Mouse (Mus musculus): ENCODE measurements around the gene Shroom3.

Shroom3 gene

GRCm38 (mm10) chr5:93005229-93005814 lies 322.1 kb downstream of the Shroom3 start:
- no peak for DNase-seq (ENCODE audit: low read depth, low spot score)

DNA sequence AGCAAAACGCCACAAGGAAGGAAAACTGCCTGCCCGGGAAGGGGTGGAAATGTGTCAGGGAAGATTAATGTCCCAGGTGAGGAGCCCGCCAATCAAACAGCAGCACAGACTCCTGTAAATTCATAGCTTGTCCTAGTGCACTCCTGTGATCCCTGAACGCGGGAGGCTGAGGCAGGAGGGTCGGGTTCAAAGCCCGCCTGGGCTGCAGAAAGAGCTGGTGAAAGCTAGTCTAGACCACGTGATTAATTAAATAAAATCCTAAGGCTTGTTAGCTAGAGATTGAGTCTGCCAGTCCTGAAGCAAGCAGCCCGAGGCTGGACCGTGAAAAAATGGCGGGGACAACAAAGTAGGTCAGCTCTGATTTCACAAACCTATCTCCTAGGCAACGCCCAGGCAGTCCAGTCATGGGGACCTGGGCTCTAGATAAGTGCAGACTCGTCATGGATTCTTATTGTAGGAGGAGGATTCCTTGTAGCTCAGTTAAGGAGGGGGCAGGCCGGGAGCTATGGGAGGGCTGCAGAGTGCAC lies 322.6 kb downstream of the Shroom3 start:
- no peak for DNase-seq (ENCODE audit: low read depth, low spot score)

GRCm38 (mm10) chr5:93008256-93008655 lies 325.0 kb downstream of the Shroom3 start:
- DNase-seq (ENCODE audit: low read depth, low spot score): no peak

All from embryo, embryonic 11.5 days (tissue).